Mouse (Mus musculus) limb, embryonic 13.5 days (tissue): ENCODE results near the gene Abcc8. TPM values are rescaled to one million over a fixed set of nuclear protein-coding genes. Genes with fewer than 3 reads are reported as not detected.

Experiments
- ATAC-seq: fragments of 200-750 bp; cut with Nextera tagmentation; 2 replicates; pipeline ENCODE4 v1.8.0; 2017; ENCODE audit warnings: low read depth, moderate number of reproducible peaks, moderate TSS enrichment; ENCODE audit not compliant: low FRiP score
- H3K27ac ChIP-seq: fragments of 300-500 bp; sonication (generic); 2 replicates; pipeline ENCODE4 v1.5.1; 2015; ENCODE audit warnings: inconsistent platforms, mild to moderate bottlenecking, moderate library complexity
- H3K27me3 ChIP-seq: fragments of 300-500 bp; sonication (generic); 2 replicates; pipeline ENCODE4 v1.6.1; 2015; ENCODE audit warnings: mild to moderate bottlenecking, inconsistent platforms
- H3K36me3 ChIP-seq: fragments of 300-500 bp; sonication (generic); 2 replicates; pipeline ENCODE4 v1.6.1; 2015; ENCODE audit warnings: inconsistent platforms, mild to moderate bottlenecking, moderate library complexity
- H3K4me1 ChIP-seq: fragments of 300-500 bp; sonication (generic); 2 replicates; pipeline ENCODE4 v1.6.1; 2015; ENCODE audit warnings: inconsistent platforms
- H3K4me2 ChIP-seq: fragments of 300-500 bp; sonication (generic); replicated peaks from 2 replicates; pipeline ENCODE4 v1.6.1; 2015; ENCODE audit warnings: inconsistent platforms, mild to moderate bottlenecking, moderate library complexity
- H3K4me3 ChIP-seq: fragments of 300-500 bp; sonication (generic); 2 replicates; pipeline ENCODE4 v1.5.1; 2015; ENCODE audit warnings: moderate library complexity, mild to moderate bottlenecking, inconsistent platforms
- H3K9ac ChIP-seq: fragments of 300-500 bp; sonication (generic); 2 replicates; pipeline ENCODE4 v1.6.1; 2015; ENCODE audit warnings: mild to moderate bottlenecking, inconsistent platforms
- H3K9me3 ChIP-seq: fragments of 300-500 bp; sonication (generic); 2 replicates; pipeline ENCODE4 v1.6.1; 2016; ENCODE audit warnings: inconsistent platforms
- WGBS: fragments of 180-500 bp; shearing (Covaris S2); methylation state at CpG from one replicate; pipeline ENCODE4 v1.1.7; 2015; 5-methylcytosine and 5-hydroxymethylcytosine counted together
- polyA plus RNA-seq: library from polyadenylated mRNA; unstranded; fragments of >200 nt; fragmentation: Nextera tagmentation; extraction: Ambion mirVana; gene quantifications from 2 replicates; pipeline ENCODE4 v1.2.1, GENCODE M21; 2015

Gene Abcc8
- polyA plus RNA-seq, 1 experiment from 2014 or later, result 1.1 TPM

GRCm38 (mm10) chr7:46152819-46153351 is 26.9 kb downstream of the Abcc8 start:
- Histone ChIP-seq H3K4me2 (no peak overlapping the region), H3K9me3 (no peaks in the 10 kb centered on the region), H3K36me3 (no peaks in the 10 kb centered on the region), H3K9ac (no peak overlapping the region), H3K27me3 (peaks cover 16% of the 10 kb centered on the region), H3K4me1 (no peaks in the 10 kb centered on the region), H3K27ac (no peak overlapping the region), H3K4me3 (no peak overlapping the region)
- WGBS, result 70% methylated on average over 9 of the region's 9 CpGs
- ATAC-seq, result no peak

- Histone ChIP-seq H3K27ac (no peak overlapping the region), H3K27me3 (no peaks in the 10 kb centered on the region), H3K4me1 (no peaks in the 10 kb centered on the region), H3K9me3 (no peaks in the 10 kb centered on the region), H3K4me2 (no peak overlapping the region), H3K36me3 (no peaks in the 10 kb centered on the region), H3K4me3 (no peak overlapping the region), H3K9ac (no peak overlapping the region)
- ATAC-seq, result no peak
- WGBS, result 88% methylated on average over 7 of the region's 7 CpGs
These were observed 32.4 kb downstream of the Abcc8 start for GRCm38 (mm10) chr7:46147417-46147816.

- Histone ChIP-seq H3K4me2 (no peak overlapping the region), H3K27ac (no peak overlapping the region), H3K9me3 (no peaks in the 10 kb centered on the region), H3K9ac (no peak overlapping the region), H3K27me3 (no peaks in the 10 kb centered on the region), H3K4me1 (no peaks in the 10 kb centered on the region), H3K4me3 (no peak overlapping the region), H3K36me3 (no peaks in the 10 kb centered on the region)
- ATAC-seq, result no peak
- WGBS, result 87% methylated on average over 7 of the region's 7 CpGs
These were observed 33.0 kb downstream of the Abcc8 start for GRCm38 (mm10) chr7:46146675-46147308.

- Histone ChIP-seq H3K36me3 (no peaks in the 10 kb centered on the region), H3K4me1 (no peaks in the 10 kb centered on the region), H3K27me3 (no peaks in the 10 kb centered on the region), H3K4me2 (no peak overlapping the region), H3K9me3 (no peaks in the 10 kb centered on the region), H3K9ac (no peak overlapping the region), H3K27ac (no peak overlapping the region), H3K4me3 (no peak overlapping the region)
- 73% methylated on average over 8 of the region's 8 CpGs for WGBS
- no peak for ATAC-seq
These were observed 35.8 kb downstream of the Abcc8 start for GRCm38 (mm10) chr7:46144061-46144460.

- no peak overlapping the region for H3K4me2 ChIP-seq
- no peak overlapping the region for H3K9ac ChIP-seq
- peaks cover 3% of the 10 kb centered on the region; the same call in 1 of the 2 replicates for H3K27me3 ChIP-seq
- H3K4me1 ChIP-seq, result peaks cover 13% of the 10 kb centered on the region
- ATAC-seq, result 0 out of 2 replicates have a peak, but pooled peaks have one; percentile 14
- H3K4me3 ChIP-seq, result no peak overlapping the region
- no peak overlapping the region; the same call in 1 of the 2 replicates for H3K27ac ChIP-seq
- no peaks in the 10 kb centered on the region for H3K9me3 ChIP-seq
- no peaks in the 10 kb centered on the region for H3K36me3 ChIP-seq
- 17% methylated on average over 7 of the region's 7 CpGs for WGBS
These were observed 41.4 kb downstream of the Abcc8 start for GRCm38 (mm10) chr7:46138329-46138930.

GRCm38 (mm10) chr7:46133858-46134257 is 46.0 kb downstream of the Abcc8 start:
- Histone ChIP-seq H3K9me3 (no peaks in the 10 kb centered on the region), H3K4me3 (no peak overlapping the region), H3K27me3 (peaks cover 3% of the 10 kb centered on the region; the same call in 1 of the 2 replicates), H3K9ac (no peak overlapping the region), H3K4me1 (peaks cover 13% of the 10 kb centered on the region), H3K27ac (no peak overlapping the region), H3K4me2 (0 out of 2 replicates have a peak overlapping the region, but pooled peaks have one; percentile 35), H3K36me3 (no peaks in the 10 kb centered on the region)
- 22% methylated on average over 7 of the region's 7 CpGs for WGBS
- ATAC-seq, result no peak

- Histone ChIP-seq H3K9me3 (no peaks in the 10 kb centered on the region), H3K36me3 (no peaks in the 10 kb centered on the region), H3K4me2 (no peak overlapping the region), H3K4me1 (peaks cover 10% of the 10 kb centered on the region), H3K27me3 (peaks cover 3% of the 10 kb centered on the region; the same call in 1 of the 2 replicates), H3K27ac (no peak overlapping the region), H3K9ac (no peak overlapping the region), H3K4me3 (no peak overlapping the region)
- no peak for ATAC-seq
- WGBS, result 90% methylated on average over 12 of the region's 12 CpGs
These were observed 47.6 kb downstream of the Abcc8 start for GRCm38 (mm10) chr7:46132229-46132628.

- Histone ChIP-seq H3K27me3 (peaks cover 3% of the 10 kb centered on the region; the same call in 1 of the 2 replicates), H3K4me3 (no peak overlapping the region), H3K4me2 (no peak overlapping the region), H3K36me3 (no peaks in the 10 kb centered on the region), H3K27ac (no peak overlapping the region), H3K4me1 (peaks cover 10% of the 10 kb centered on the region), H3K9ac (no peak overlapping the region), H3K9me3 (no peaks in the 10 kb centered on the region)
- ATAC-seq, result no peak
- 69% methylated on average over 8 of the region's 8 CpGs for WGBS
These were observed 48.0 kb downstream of the Abcc8 start for GRCm38 (mm10) chr7:46131806-46132205.

GRCm38 (mm10) chr7:46131266-46131665 is 48.6 kb downstream of the Abcc8 start:
- Histone ChIP-seq H3K27me3 (peaks cover 3% of the 10 kb centered on the region; the same call in 1 of the 2 replicates), H3K36me3 (no peaks in the 10 kb centered on the region), H3K4me1 (peaks cover 10% of the 10 kb centered on the region), H3K4me2 (no peak overlapping the region), H3K27ac (no peak overlapping the region), H3K9ac (no peak overlapping the region), H3K9me3 (no peaks in the 10 kb centered on the region), H3K4me3 (no peak overlapping the region)
- WGBS, result 25% methylated on average over 3 of the region's 3 CpGs
- no peak for ATAC-seq

GRCm38 (mm10) chr7:46130723-46131122 is 49.1 kb downstream of the Abcc8 start:
- H3K27ac ChIP-seq, result no peak overlapping the region
- no peak overlapping the region for H3K9ac ChIP-seq
- H3K4me1 ChIP-seq, result peaks cover 10% of the 10 kb centered on the region
- H3K4me2 ChIP-seq, result no peak overlapping the region
- peaks cover 3% of the 10 kb centered on the region; the same call in 1 of the 2 replicates for H3K27me3 ChIP-seq
- no peaks in the 10 kb centered on the region for H3K9me3 ChIP-seq
- WGBS, result 69% methylated on average over 7 of the region's 7 CpGs
- no peak overlapping the region for H3K4me3 ChIP-seq
- no peak for ATAC-seq
- H3K36me3 ChIP-seq, result no peaks in the 10 kb centered on the region

- Histone ChIP-seq H3K4me3 (no peak overlapping the region), H3K4me1 (peaks cover 8% of the 10 kb centered on the region), H3K9me3 (no peaks in the 10 kb centered on the region), H3K27me3 (peaks cover 3% of the 10 kb centered on the region; the same call in 1 of the 2 replicates), H3K36me3 (no peaks in the 10 kb centered on the region), H3K27ac (no peak overlapping the region), H3K4me2 (no peak overlapping the region), H3K9ac (no peak overlapping the region)
- ATAC-seq, result no peak
- WGBS, result 43% methylated on average over 7 of the region's 7 CpGs
These were observed 50.2 kb downstream of the Abcc8 start for GRCm38 (mm10) chr7:46129463-46130179.

- H3K36me3 ChIP-seq, result no peaks in the 10 kb centered on the region
- H3K9me3 ChIP-seq, result no peaks in the 10 kb centered on the region
- H3K4me2 ChIP-seq, result no peak overlapping the region
- H3K9ac ChIP-seq, result no peak overlapping the region
- no peaks in the 10 kb centered on the region; the same call in 1 of the 2 replicates for H3K4me1 ChIP-seq
- no peak overlapping the region for H3K4me3 ChIP-seq
- H3K27me3 ChIP-seq, result no peaks in the 10 kb centered on the region
- ATAC-seq, result no peak
- WGBS, result 26% methylated on average over 7 of the region's 7 CpGs
- H3K27ac ChIP-seq, result no peak overlapping the region
These were observed 51.6 kb downstream of the Abcc8 start for GRCm38 (mm10) chr7:46128196-46128595.
